Mouse (Mus musculus) common myeloid progenitor, adult 5-6 weeks (primary cell): ENCODE results near the gene Ptprm. TPM values are rescaled to one million over a fixed set of nuclear protein-coding genes. Genes with fewer than 3 reads are reported as not detected.

Experiments used
- ATAC-seq: replicated peaks from 2 replicates; pipeline ENCODE4 v1.8.0; 2016; ENCODE audit warnings: low read depth, mild to moderate bottlenecking, moderate TSS enrichment, inconsistent platforms; ENCODE audit not compliant: poor library complexity, severe bottlenecking
- total RNA-seq: library from RNA; stranded (forward); fragments of 200-1000, 187-1606 nt; gene quantifications from 2 replicates; pipeline ENCODE4 v1.2.3, GENCODE M21; 2017

Gene Ptprm
- total RNA-seq, 1 experiment from 2014 or later: 0.14 TPM

DNA sequence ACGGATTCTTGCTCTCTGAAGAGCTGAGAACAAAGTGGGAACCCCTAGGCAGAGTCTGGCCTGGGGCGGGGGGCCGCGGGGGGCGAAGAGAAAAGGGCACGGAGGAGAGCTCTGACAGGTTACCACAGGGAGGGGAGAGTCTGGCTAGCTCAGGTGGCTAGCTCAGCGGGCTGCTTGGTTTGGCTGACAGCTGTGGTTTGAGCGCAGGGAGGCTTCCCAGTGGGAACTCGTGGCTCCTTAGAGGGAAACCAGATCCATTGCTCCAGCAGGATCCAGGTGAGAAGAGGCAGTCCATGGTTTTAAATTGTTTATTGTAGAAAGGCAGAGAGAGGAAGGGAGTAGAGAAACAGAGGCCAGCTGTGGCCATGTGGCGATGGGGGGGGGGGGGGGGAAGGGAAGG lies 689.5 kb downstream of the Ptprm start:
- no peak for ATAC-seq

DNA sequence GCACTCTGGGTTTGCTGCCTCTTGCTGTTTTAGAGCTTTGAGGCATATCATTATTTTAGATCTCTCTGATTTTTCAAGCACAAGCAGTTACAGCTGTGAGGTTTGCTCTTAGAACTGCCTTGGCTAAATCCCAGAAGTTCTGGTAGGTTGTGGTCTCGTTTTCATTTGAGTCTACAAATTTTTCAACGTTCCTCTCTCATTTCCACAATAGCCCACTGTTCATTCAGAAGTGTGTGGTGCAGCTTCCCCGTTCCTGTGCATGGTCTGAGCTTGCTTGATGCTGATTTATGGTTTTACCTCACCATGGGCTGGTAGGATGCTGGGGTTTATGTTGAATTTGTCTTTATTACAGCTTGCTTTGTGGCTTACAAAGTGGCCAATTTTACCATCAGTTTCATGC lies 695.0 kb downstream of the Ptprm start:
- ATAC-seq: no peak

DNA sequence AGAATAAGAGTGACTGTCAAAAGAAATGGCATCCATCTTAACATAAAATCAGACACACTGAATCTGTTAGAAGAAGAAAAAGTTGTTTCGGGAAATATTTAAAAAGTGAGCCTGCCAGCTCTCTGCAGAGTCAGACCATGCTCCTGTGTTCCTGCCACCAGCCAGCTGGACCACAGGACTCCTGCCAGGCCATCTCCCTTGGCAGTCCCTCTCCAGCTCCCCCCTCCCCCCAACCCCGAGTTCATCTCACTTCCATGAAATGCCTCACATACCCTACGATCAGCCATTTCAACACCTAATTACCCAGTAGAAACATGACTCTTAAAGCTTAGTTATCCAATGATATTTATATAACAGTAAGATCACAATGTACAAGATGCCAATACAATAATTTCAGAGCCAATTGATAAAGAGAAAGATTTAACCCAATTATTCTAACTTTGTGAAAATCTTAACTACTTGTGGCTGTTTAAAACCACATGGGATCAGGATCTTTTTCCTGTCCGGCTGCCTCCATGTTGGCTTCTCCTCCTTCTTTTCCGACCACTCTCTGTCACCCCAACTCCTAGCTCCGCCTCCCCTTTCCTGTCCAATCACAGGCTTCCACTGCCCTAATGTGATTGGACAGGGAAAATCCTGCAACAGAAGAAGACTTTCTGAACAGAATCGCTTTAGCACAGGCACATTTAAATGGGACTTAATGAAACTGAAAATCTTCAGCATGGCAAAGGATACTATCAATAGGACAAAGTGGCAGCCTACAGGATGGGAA lies 716.1 kb downstream of the Ptprm start:
- ATAC-seq: no peak

DNA sequence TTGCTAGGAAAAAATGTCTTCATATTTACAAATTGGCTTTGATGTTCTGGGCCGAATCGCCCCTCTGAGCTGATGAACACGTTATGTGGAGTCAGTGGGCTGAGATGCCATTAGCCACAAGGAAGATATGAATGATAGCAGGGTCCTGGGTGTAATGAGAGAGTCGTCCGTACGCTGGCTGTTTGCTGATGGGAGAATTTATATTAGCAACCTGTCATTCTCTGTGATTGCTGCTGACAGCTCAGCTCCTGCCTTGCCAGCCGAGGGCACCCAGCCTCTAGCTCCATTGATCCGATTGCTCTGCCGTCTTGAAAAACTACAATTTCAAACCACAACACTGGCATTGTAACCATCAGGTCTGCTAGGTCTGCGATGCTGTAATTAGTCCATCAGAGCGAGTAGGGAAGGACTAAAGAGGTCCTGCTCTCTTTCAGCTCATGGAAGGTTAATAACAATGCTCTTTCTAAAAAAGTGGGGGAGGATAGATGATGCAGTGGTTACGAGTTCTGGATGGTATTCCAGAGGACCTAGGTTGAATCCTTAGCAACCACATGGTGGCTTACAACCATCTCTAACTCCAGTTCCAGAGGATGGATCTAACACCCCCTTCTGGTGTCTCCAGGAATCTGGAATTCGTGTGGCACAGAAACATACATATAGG lies 734.1 kb downstream of the Ptprm start:
- no peak for ATAC-seq

DNA sequence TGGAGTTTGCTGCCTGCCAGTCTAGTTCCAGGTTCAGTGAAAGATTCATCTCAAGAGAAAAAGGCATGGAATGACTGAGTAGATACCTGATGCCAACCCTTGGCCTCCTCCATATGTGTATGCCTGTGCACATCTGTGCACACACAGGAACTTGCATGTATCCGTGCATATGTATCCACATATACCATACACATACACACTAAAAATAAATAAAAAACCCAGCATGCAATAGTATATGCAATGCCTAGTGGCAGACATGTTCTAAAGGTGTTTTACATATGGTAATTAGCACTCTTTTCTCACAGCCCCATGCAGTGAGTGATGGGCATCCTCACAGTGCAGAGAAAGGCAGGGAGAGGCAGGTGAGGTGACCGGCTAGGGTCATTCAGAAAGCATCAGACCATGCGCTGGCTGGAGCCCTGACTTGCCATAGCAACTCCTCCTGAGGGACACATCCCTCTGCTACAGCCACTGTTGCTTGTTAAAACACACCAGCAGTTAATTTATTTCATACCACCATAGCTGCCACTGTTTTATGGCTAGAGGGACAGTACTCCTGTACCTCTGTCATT lies 734.9 kb downstream of the Ptprm start:
- no peak for ATAC-seq
